Mouse (Mus musculus) lung, embryonic 16.5 days (tissue): ENCODE data around the gene Serpina3i. TPM values are rescaled to one million over a fixed set of nuclear protein-coding genes. Genes with fewer than 3 reads are reported as not detected.
"Not testable (repeated sequence)": the region's sequence is repeated elsewhere in the genome, so short reads cannot be mapped to it uniquely, and the experiment has no call there.

Experiments
- ATAC-seq: fragments of 200-750 bp; cut with Nextera tagmentation; 2 replicates; pipeline ENCODE4 v1.8.0; 2017; ENCODE audit warnings: low read depth, mild to moderate bottlenecking, moderate library complexity
- H3K27ac ChIP-seq: fragments of 300-500 bp; sonication (generic); 2 replicates; pipeline ENCODE4 v1.5.1; 2014; ENCODE audit warnings: mild to moderate bottlenecking, control low read depth, low read length
- H3K27me3 ChIP-seq: fragments of 300-500 bp; sonication (generic); 2 replicates; pipeline ENCODE4 v1.6.1; 2014; ENCODE audit warnings: low read depth, low read length, mixed read lengths; ENCODE audit not compliant: control insufficient read depth, insufficient read depth
- H3K36me3 ChIP-seq: fragments of 300-500 bp; sonication (generic); 2 replicates; pipeline ENCODE4 v1.6.1; 2014; ENCODE audit warnings: low read length; ENCODE audit not compliant: control insufficient read depth, insufficient read depth
- H3K4me1 ChIP-seq: fragments of 300-500 bp; sonication (generic); replicated peaks from 2 replicates; pipeline ENCODE4 v1.6.1; 2014; ENCODE audit warnings: low read length, mixed read lengths; ENCODE audit not compliant: control insufficient read depth, insufficient read depth
- H3K4me2 ChIP-seq: fragments of 300-500 bp; sonication (generic); 2 replicates; pipeline ENCODE4 v1.6.1; 2014; ENCODE audit warnings: low read depth, low read length, control low read depth
- H3K4me3 ChIP-seq: fragments of 300-500 bp; sonication (generic); 2 replicates; pipeline ENCODE4 v1.5.1; 2014; ENCODE audit warnings: mild to moderate bottlenecking, low read length, control low read depth
- H3K9ac ChIP-seq: fragments of 300-500 bp; sonication (generic); 2 replicates; pipeline ENCODE4 v1.6.1; 2014; ENCODE audit warnings: low read length, control low read depth
- H3K9me3 ChIP-seq: fragments of 300-500 bp; sonication (generic); 2 replicates; pipeline ENCODE4 v1.6.1; 2016; ENCODE audit warnings: low read length; ENCODE audit not compliant: control insufficient read depth
- WGBS: fragments of 180-500 bp; shearing (Covaris S2); extraction: QIAGEN DNeasy Blood & Tissue Kit; methylation state at CpG from one replicate; pipeline ENCODE4 v1.1.7; 2014; 5-methylcytosine and 5-hydroxymethylcytosine counted together
- polyA plus RNA-seq: library from polyadenylated mRNA; unstranded; fragments of >200 nt; fragmentation: Nextera tagmentation; extraction: Ambion mirVana; gene quantifications from 2 replicates; pipeline ENCODE4 v1.2.1, GENCODE M21; 2015

The Serpina3i gene
- polyA plus RNA-seq, 1 experiment from 2014 or later: 0.23 TPM

DNA sequence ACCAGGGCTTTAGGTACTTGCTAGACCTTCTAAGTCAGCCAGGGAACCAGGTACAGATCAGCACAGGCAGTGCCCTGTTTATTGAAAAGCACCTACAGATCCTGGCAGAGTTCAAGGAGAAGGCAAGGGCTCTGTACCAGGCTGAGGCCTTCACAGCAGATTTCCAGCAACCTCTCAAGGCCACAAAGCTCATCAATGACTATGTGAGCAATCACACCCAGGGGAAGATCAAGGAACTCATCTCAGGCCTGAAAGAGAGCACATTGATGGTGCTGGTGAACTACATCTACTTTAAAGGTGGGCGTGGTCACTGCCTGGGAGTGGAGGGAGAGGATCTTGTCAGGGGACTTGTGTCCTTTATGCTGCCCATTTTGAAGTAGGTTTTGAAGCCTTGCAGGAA, 24.9 kb upstream of the Serpina3i start:
- WGBS: 75% methylated on average over 1 of the region's 1 CpGs
- H3K4me2 ChIP-seq, H3K4me1 ChIP-seq, H3K36me3 ChIP-seq, H3K27me3 ChIP-seq, ATAC-seq, H3K9me3 ChIP-seq, H3K4me3 ChIP-seq, H3K9ac ChIP-seq, H3K27ac ChIP-seq: not testable (repeated sequence)

DNA sequence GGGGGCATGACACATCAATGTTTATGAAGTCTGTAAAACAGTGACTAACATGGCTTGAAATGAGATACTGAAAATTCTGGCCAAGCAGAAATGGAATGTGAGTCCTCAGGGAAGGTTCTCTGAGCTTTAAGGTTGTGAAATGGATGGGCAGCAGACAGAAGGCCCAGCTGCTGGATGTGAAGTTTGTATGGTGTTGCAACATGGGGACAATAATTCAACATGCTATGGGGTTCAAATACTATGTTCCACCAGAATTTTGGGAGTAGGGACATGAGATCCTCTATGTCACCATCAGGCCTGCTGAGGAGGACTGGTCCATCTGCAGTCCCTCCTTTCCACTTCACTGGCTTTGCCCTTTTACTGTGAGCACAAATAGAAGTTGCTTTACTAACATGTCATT, 19.6 kb upstream of the Serpina3i start:
- no peaks in the 10 kb centered on the region for H3K27me3 ChIP-seq
- H3K9ac ChIP-seq: no peak overlapping the region
- no peak for ATAC-seq
- H3K4me1 ChIP-seq: no peaks in the 10 kb centered on the region
- no peaks in the 10 kb centered on the region for H3K36me3 ChIP-seq
- H3K27ac ChIP-seq: no peak overlapping the region
- H3K4me3 ChIP-seq: no peak overlapping the region
- H3K4me2 ChIP-seq: no peak overlapping the region
- H3K9me3 ChIP-seq: no peaks in the 10 kb centered on the region

GRCm38 (mm10) chr12:104245092-104245491, 17.8 kb upstream of the Serpina3i start:
- Histone ChIP-seq H3K4me2 (no peak overlapping the region), H3K36me3 (no peaks in the 10 kb centered on the region), H3K4me1 (no peaks in the 10 kb centered on the region), H3K9ac (no peak overlapping the region), H3K4me3 (no peak overlapping the region), H3K9me3 (no peaks in the 10 kb centered on the region), H3K27me3 (no peaks in the 10 kb centered on the region), H3K27ac (no peak overlapping the region)
- 82% methylated on average over 1 of the region's 1 CpGs for WGBS
- ATAC-seq: no peak

- H3K9ac ChIP-seq: no peak overlapping the region
- no peaks in the 10 kb centered on the region for H3K9me3 ChIP-seq
- no peak overlapping the region for H3K4me3 ChIP-seq
- no peaks in the 10 kb centered on the region for H3K4me1 ChIP-seq
- ATAC-seq: no peak
- H3K36me3 ChIP-seq: no peaks in the 10 kb centered on the region
- H3K27ac ChIP-seq: no peak overlapping the region
- H3K4me2 ChIP-seq: no peak overlapping the region
- 48% methylated on average over 3 of the region's 3 CpGs for WGBS
- no peaks in the 10 kb centered on the region for H3K27me3 ChIP-seq
Observed at GRCm38 (mm10) chr12:104245595-104245994, 17.3 kb upstream of the Serpina3i start.

GRCm38 (mm10) chr12:104247553-104248002, 15.3 kb upstream of the Serpina3i start:
- no peak overlapping the region for H3K9ac ChIP-seq
- no peak for ATAC-seq
- H3K4me2 ChIP-seq: no peak overlapping the region
- H3K27ac ChIP-seq: no peak overlapping the region
- H3K9me3 ChIP-seq: no peaks in the 10 kb centered on the region
- no peaks in the 10 kb centered on the region for H3K4me1 ChIP-seq
- no peaks in the 10 kb centered on the region for H3K36me3 ChIP-seq
- no peaks in the 10 kb centered on the region for H3K27me3 ChIP-seq
- H3K4me3 ChIP-seq: no peak overlapping the region

DNA sequence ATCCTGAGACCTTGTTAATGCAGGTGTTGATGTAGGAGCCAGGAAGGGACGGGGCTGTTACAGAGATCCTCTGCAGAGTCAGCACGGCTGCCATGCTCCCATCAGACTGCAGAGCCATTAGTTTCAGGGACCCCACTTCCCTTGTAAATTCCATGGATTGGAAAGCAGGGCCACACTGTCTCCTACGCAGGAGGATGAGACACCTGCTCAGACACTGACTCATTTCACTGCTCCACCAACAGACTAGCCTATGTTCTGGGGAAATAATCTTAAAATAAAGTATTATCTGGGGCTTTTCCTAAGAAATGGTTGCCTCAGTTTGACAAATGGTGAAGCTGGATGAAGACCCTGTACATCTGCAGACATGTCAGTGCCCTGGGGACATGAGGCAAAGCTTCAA, 14.7 kb upstream of the Serpina3i start:
- H3K27ac ChIP-seq: no peak overlapping the region
- no peak overlapping the region for H3K9ac ChIP-seq
- no peaks in the 10 kb centered on the region for H3K27me3 ChIP-seq
- WGBS: 68% methylated on average over 3 of the region's 3 CpGs
- no peaks in the 10 kb centered on the region for H3K36me3 ChIP-seq
- no peak overlapping the region for H3K4me2 ChIP-seq
- ATAC-seq: no peak
- H3K9me3 ChIP-seq: no peaks in the 10 kb centered on the region
- no peak overlapping the region for H3K4me3 ChIP-seq
- H3K4me1 ChIP-seq: no peaks in the 10 kb centered on the region

DNA sequence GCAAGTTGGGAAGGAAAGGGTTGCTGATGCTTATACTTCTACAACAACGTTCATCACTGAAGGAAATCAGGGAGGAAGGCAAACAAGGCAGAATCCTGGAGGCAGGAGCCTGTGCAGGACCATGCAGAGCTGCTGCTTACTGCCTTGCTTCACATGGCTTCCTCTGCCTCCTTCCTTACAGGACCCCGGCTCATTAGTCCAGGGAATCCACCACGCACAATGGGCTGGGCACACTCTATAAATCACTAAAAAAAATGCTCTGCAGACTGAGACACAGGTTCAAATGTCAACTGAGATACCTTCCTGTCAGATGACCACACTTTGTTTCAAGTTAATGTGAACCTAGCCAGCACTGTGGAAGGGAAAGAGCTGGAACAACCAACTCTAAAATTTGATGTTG, 1.9 kb upstream of the Serpina3i start:
- H3K4me3 ChIP-seq: no peak overlapping the region
- no peak overlapping the region for H3K4me2 ChIP-seq
- H3K4me1 ChIP-seq: no peaks in the 10 kb centered on the region
- no peaks in the 10 kb centered on the region for H3K9me3 ChIP-seq
- WGBS: 35% methylated on average over 3 of the region's 3 CpGs
- H3K27ac ChIP-seq: no peak overlapping the region
- no peak for ATAC-seq
- no peaks in the 10 kb centered on the region for H3K36me3 ChIP-seq
- H3K9ac ChIP-seq: no peak overlapping the region
- no peaks in the 10 kb centered on the region for H3K27me3 ChIP-seq

GRCm38 (mm10) chr12:104266374-104266773, 3.5 kb downstream of the Serpina3i start:
- Histone ChIP-seq H3K4me2 (no peak overlapping the region), H3K9me3 (no peaks in the 10 kb centered on the region), H3K4me3 (no peak overlapping the region), H3K9ac (no peak overlapping the region), H3K4me1 (no peaks in the 10 kb centered on the region), H3K27me3 (no peaks in the 10 kb centered on the region), H3K36me3 (no peaks in the 10 kb centered on the region), H3K27ac (no peak overlapping the region)
- no peak for ATAC-seq
- 56% methylated on average over 3 of the region's 3 CpGs for WGBS

DNA sequence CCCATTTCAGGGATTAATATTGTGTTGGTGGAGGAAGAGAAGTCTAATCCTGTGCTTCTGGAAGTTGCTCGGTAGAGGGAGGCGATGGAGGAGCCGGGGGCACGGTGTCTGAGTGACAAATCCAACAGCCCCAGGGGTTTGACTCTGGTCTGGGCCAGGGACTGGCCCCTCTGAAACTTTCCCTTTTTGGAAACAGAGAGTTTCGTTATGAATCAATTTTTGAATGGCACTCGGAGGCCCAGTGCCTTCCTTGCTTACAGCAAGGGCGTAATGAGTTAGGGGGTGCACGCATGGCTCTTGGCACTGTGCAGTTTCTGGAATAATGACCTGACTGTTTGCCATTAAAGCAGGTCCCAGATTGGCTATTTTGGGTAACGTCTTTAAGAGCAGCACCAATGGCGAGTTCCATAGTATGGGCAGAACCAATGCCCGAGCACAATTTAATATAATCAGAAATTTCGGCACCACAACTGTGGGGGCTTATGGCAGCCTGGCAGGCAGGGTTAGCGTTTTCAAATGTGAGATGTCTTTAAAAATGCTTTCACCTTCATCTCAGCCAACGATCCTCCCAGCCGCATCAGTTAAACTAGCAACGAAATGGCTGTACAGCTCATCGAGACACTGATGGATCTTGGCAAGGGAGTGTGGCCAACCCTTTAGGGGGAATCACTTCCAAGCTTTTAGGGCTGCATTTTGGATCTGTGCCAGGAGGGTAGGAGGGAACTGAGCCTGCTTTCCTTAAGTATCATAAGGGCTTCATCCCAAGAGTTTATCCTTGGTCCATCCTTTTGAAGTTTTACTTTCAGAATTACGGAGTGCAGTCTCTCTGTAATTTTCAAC, 15.5 kb downstream of the Serpina3i start:
- H3K36me3 ChIP-seq: no peaks in the 10 kb centered on the region
- no peak overlapping the region for H3K27ac ChIP-seq
- no peaks in the 10 kb centered on the region for H3K9me3 ChIP-seq
- H3K27me3 ChIP-seq: no peaks in the 10 kb centered on the region
- no peaks in the 10 kb centered on the region for H3K4me1 ChIP-seq
- H3K4me3 ChIP-seq: no peak overlapping the region
- 75% methylated on average over 18 of the region's 18 CpGs for WGBS
- no peak overlapping the region for H3K4me2 ChIP-seq
- ATAC-seq: no peak
- H3K9ac ChIP-seq: no peak overlapping the region

DNA sequence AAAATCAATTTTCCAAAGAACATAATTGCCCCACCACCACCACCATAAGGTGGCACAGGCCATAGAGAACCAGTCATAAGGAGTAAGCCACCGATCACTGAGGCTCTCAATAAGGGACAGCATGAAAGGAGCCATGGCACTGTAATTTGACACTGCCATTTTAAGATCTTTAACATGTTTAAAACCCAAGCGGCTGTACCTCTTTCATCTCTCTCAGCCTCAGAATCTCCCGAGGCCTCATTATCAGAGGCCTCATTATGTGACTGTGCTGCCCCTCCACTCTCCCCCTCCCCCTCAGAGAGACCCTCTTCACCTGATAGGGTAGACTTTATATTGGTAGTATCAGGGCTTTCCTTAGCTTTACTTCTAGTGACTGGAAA, 16.1 kb downstream of the Serpina3i start:
- H3K27me3 ChIP-seq: no peaks in the 10 kb centered on the region
- no peak overlapping the region for H3K4me2 ChIP-seq
- H3K36me3 ChIP-seq: no peaks in the 10 kb centered on the region
- 15% methylated on average over 3 of the region's 3 CpGs for WGBS
- H3K9ac ChIP-seq: no peak overlapping the region
- H3K4me3 ChIP-seq: no peak overlapping the region
- no peak for ATAC-seq
- no peaks in the 10 kb centered on the region for H3K9me3 ChIP-seq
- H3K27ac ChIP-seq: no peak overlapping the region
- H3K4me1 ChIP-seq: no peaks in the 10 kb centered on the region
